Mouse (Mus musculus) left cerebral cortex, adult 2 months (tissue): ENCODE results near the gene Rnf220. TPM values are rescaled to one million over a fixed set of nuclear protein-coding genes. Genes with fewer than 3 reads are reported as not detected.

Experiments used
- DNase-seq, 2 experiments: peaks; one replicate each; pipeline ENCODE4 v3.0.0; 2021 to 2022; ENCODE audit warnings: low spot score in 2 of 2, mixed read lengths in 1 of 2; ENCODE audit errors: extremely low spot score in 1 of 2
- H3K27ac ChIP-seq: fragments of 200-600 bp; 2 replicates; pipeline ENCODE4 v1.8.1; 2022
- H3K4me3 ChIP-seq: fragments of 200-600 bp; 2 replicates; pipeline ENCODE4 v1.8.1; 2022
- CTCF ChIP-seq: fragments of 200-600 bp; IDR thresholded peaks from 2 replicates; pipeline ENCODE4 v1.8.1; 2022; ENCODE audit warnings: antibody characterized with exemption, mild to moderate bottlenecking, moderate library complexity
- intact Hi-C: fragments of 180-260 bp; cut with DNase I; formaldehyde crosslinking; loops from one replicate; pipeline ENCODE4 v1.15.1; 2025
- total RNA-seq, 2 experiments: library from RNA; stranded (reverse); gene quantifications; 2 replicates each; pipeline ENCODE4 v1.2.3; 2021

The Rnf220 gene
- total RNA-seq, 2 experiments from 2014 or later, result 192 to 199 TPM

- Histone ChIP-seq H3K27ac (no peak overlapping the region), H3K4me3 (no peak overlapping the region)
- intact Hi-C loops, result no loop called here
- TF ChIP-seq CTCF, result no peak
- DNase-seq, result no peak
Measured at GRCm38 (mm10) chr4:117427540-117427939, 69.3 kb downstream of the Rnf220 start.

- DNase-seq, result no peak
- TF ChIP-seq CTCF, result no peak
- intact Hi-C loops, result no loop called here
Measured at GRCm38 (mm10) chr4:117421077-117421476, 75.8 kb downstream of the Rnf220 start.

GRCm38 (mm10) chr4:117416827-117417226, 80.0 kb downstream of the Rnf220 start:
- no peak for TF ChIP-seq CTCF
- Histone ChIP-seq H3K4me3 (no peak overlapping the region), H3K27ac (no peak overlapping the region)
- intact Hi-C loops, result loop anchor here (10.0 kb wide), 1 partner anchor 308 kb away; the partner anchor contains the start of gene Gm12845
- DNase-seq, result no peak

More at GRCm38 (mm10) chr4:117421077-117421476, 75.8 kb downstream of the Rnf220 start:
- H3K4me3 ChIP-seq, result no peak overlapping the region
- H3K27ac ChIP-seq, result no peak overlapping the region

- TF ChIP-seq CTCF, result no peak
- Histone ChIP-seq H3K4me3 (no peak overlapping the region), H3K27ac (peak overlapping the region; percentile 41; the same call in 1 of the 2 replicates)
- no peak for DNase-seq
- intact Hi-C loops, result loop anchor here (10.0 kb wide), 1 partner anchor 315 kb away; the partner anchor contains the start of gene Gm12845
Measured at GRCm38 (mm10) chr4:117410049-117410410, 86.8 kb downstream of the Rnf220 start.

- Histone ChIP-seq H3K27ac (peak overlapping the region; percentile 19; the same call in 1 of the 2 replicates), H3K4me3 (no peak overlapping the region)
- intact Hi-C loops, result loop anchor here (10.0 kb wide), 1 partner anchor 315 kb away; the partner anchor contains the start of gene Gm12845
- peak; percentile 15 to 33 for DNase-seq
- TF ChIP-seq CTCF, result no peak
Measured at GRCm38 (mm10) chr4:117409144-117410048, 87.5 kb downstream of the Rnf220 start.

GRCm38 (mm10) chr4:117407945-117408344, 88.9 kb downstream of the Rnf220 start:
- intact Hi-C loops, result no loop called here
- TF ChIP-seq CTCF, result no peak
- H3K27ac ChIP-seq, result no peak overlapping the region
- H3K4me3 ChIP-seq, result no peak overlapping the region
- DNase-seq, result no peak

- intact Hi-C loops, result no loop called here
- no peak for TF ChIP-seq CTCF
- no peak for DNase-seq
- no peak overlapping the region for H3K4me3 ChIP-seq
- no peak overlapping the region for H3K27ac ChIP-seq
Measured at GRCm38 (mm10) chr4:117405999-117406398, 90.9 kb downstream of the Rnf220 start.

- Histone ChIP-seq H3K4me3 (no peak overlapping the region), H3K27ac (no peak overlapping the region)
- intact Hi-C loops, result no loop called here
- no peak for DNase-seq
- no peak for TF ChIP-seq CTCF
Measured at GRCm38 (mm10) chr4:117405211-117405610, 91.6 kb downstream of the Rnf220 start.

- no peak overlapping the region for H3K27ac ChIP-seq
- H3K4me3 ChIP-seq, result no peak overlapping the region
- no peak for DNase-seq
- intact Hi-C loops, result no loop called here
- no peak for TF ChIP-seq CTCF
Measured at GRCm38 (mm10) chr4:117403411-117403810, 93.4 kb downstream of the Rnf220 start.

GRCm38 (mm10) chr4:117397128-117397527, 99.7 kb downstream of the Rnf220 start:
- TF ChIP-seq CTCF, result no peak
- Histone ChIP-seq H3K4me3 (no peak overlapping the region), H3K27ac (no peak overlapping the region; the same call in 1 of the 2 replicates)
- intact Hi-C loops, result no loop called here
- DNase-seq, result no peak

GRCm38 (mm10) chr4:117393027-117393426, 103.8 kb downstream of the Rnf220 start:
- intact Hi-C loops, result loop anchor here (5.0 kb wide), 1 partner anchor 89 kb away; no protein-coding TSS in a partner anchor
- DNase-seq, result no peak
- Histone ChIP-seq H3K4me3 (no peak overlapping the region), H3K27ac (no peak overlapping the region)
- no peak for TF ChIP-seq CTCF

- Histone ChIP-seq H3K4me3 (no peak overlapping the region), H3K27ac (no peak overlapping the region)
- intact Hi-C loops, result loop anchor here (5.0 kb wide), 1 partner anchor 90 kb away; no protein-coding TSS in a partner anchor
- DNase-seq, result no peak
- TF ChIP-seq CTCF, result no peak
Measured at GRCm38 (mm10) chr4:117392391-117392790, 104.5 kb downstream of the Rnf220 start.

- no peak for DNase-seq
- intact Hi-C loops, result loop anchor here (5.0 kb wide), 1 partner anchor 90 kb away; no protein-coding TSS in a partner anchor
- no peak overlapping the region for H3K4me3 ChIP-seq
- H3K27ac ChIP-seq, result no peak overlapping the region
- TF ChIP-seq CTCF, result no peak
Measured at GRCm38 (mm10) chr4:117391966-117392365, 104.9 kb downstream of the Rnf220 start.
